18 mouse cellular contexts compared by ENCODE assay signal in the genomic region with DNA sequence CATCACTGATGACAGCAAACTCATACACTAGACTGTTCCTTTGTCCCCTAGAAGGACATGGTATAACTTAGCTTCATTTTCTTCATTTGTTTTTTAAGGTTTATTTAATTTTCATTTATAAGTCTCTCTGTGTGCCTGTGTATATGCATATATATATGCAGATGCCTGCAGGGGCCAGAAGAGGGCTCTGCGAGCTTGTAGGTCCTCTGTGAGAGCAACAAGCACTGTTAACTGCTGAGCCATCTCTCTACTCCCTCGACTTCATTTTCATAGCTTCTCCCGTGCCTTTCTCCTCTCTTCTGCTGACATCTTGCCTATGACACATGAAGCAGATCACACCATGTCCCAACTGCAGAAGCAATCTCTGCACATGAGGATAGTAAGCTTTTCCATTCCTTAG.
DNase-seq lines count a peak whose midpoint lies in the region; TF ChIP-seq lines count a peak whose summit lies in the region.
"Had no signal": no experiment of that assay in that cellular context is flagged by ENCODE, and none has a peak within 500 bp of the region (broad histone marks: within the 10 kb centered on the region; RNA-seq: fewer than 3 reads in every experiment).

No protein-coding gene starts in this region.

- no peak overlapping the region for H3K27ac ChIP-seq in heart, adult 2 months
- H3K27ac ChIP-seq in left cerebral cortex, adult 2 months: no peak overlapping the region
- no peak overlapping the region for H3K27ac ChIP-seq in MEL (ENCODE audit: control insufficient read depth, low read depth, low read length)
- H3K27ac ChIP-seq: embryonic facial prominence, embryonic 13.5 days; hindbrain, embryonic 13.5 days; liver, embryonic 15.5 days; neural tube, embryonic 13.5 days; stomach, embryonic 15.5 days had no signal

- H3K4me1 ChIP-seq in heart, adult 2 months (ENCODE audit: control insufficient read depth, insufficient read depth, low read length): no peaks in the 10 kb centered on the region
- peaks cover 0 to 8% of the 10 kb centered on the region in 2 experiments; a peak in 2 of 4 replicates for H3K4me1 ChIP-seq in MEL (ENCODE audit: control insufficient read depth in 1 of 2, insufficient read depth in 2 of 2, low read length in 2 of 2)

- no peaks in the 10 kb centered on the region for H3K27me3 ChIP-seq in heart, adult 2 months (ENCODE audit: control insufficient read depth, insufficient read depth, low read length)
- H3K27me3 ChIP-seq in MEL (ENCODE audit: control insufficient read depth in 1 of 2, insufficient read depth in 2 of 2, low read length in 2 of 2): no peaks in the 10 kb centered on the region
- H3K27me3 ChIP-seq: embryonic facial prominence, embryonic 13.5 days; hindbrain, embryonic 13.5 days; liver, embryonic 15.5 days; neural tube, embryonic 13.5 days; stomach, embryonic 15.5 days had no signal

- H3K9ac ChIP-seq in heart, adult 2 months (ENCODE audit: low read depth, low read length): no peak overlapping the region
- no peak overlapping the region for H3K9ac ChIP-seq in MEL (ENCODE audit: control insufficient read depth, low read depth, low read length, poor library complexity, severe bottlenecking)
- H3K9ac ChIP-seq: embryonic facial prominence, embryonic 13.5 days; hindbrain, embryonic 13.5 days; liver, embryonic 15.5 days; neural tube, embryonic 13.5 days; stomach, embryonic 15.5 days had no signal

- H3K4me3 ChIP-seq in heart, adult 2 months: no peak overlapping the region
- no peak overlapping the region for H3K4me3 ChIP-seq in left cerebral cortex, adult 2 months
- H3K4me3 ChIP-seq in MEL (ENCODE audit: control insufficient read depth in 1 of 2, insufficient read depth in 1 of 2, low read depth in 2 of 2, low read length in 2 of 2): no peak overlapping the region
- H3K4me3 ChIP-seq: embryonic facial prominence, embryonic 13.5 days; hindbrain, embryonic 13.5 days; liver, embryonic 15.5 days; neural tube, embryonic 13.5 days; stomach, embryonic 15.5 days had no signal

- WGBS in heart, adult 2 months: 86% methylated on average over 3 of the region's 3 CpGs

- TF ChIP-seq CTCF in heart, adult 2 months (IDR thresholded peaks at IDR 0.05): peak; percentile 40
- TF ChIP-seq CTCF in left cerebral cortex, adult 2 months (IDR thresholded peaks at IDR 0.05): peak; percentile 3
- TF ChIP-seq CTCF in MEL (IDR thresholded peaks at IDR 0.05 in 2 of 3, conservative IDR thresholded peaks at IDR 0.05 in 1 of 3; ENCODE audit: control insufficient read depth in 1 of 3, insufficient read depth in 1 of 3, low read depth in 2 of 3, low read length in 3 of 3, poor library complexity in 1 of 3, severe bottlenecking in 1 of 3): peak; percentile 8 to 45 (median 43); a peak in 4 of 6 replicates

- H3K79me2 ChIP-seq in heart, adult 2 months (replicated peaks; ENCODE audit: control insufficient read depth, insufficient read depth, low read length): no peaks in the 10 kb centered on the region
- no peaks in the 10 kb centered on the region for H3K79me2 ChIP-seq in MEL (ENCODE audit: control insufficient read depth, insufficient read depth, low read length, poor library complexity)

- no peaks in the 10 kb centered on the region for H3K36me3 ChIP-seq in heart, adult 2 months (ENCODE audit: control insufficient read depth, insufficient read depth, low read length)
- H3K36me3 ChIP-seq in MEL (ENCODE audit: control insufficient read depth in 1 of 2, insufficient read depth in 2 of 2, low read length in 2 of 2): peaks cover 0 to 5% of the 10 kb centered on the region in 2 experiments; a peak in 2 of 4 replicates
- H3K36me3 ChIP-seq: embryonic facial prominence, embryonic 13.5 days; hindbrain, embryonic 13.5 days; liver, embryonic 15.5 days; neural tube, embryonic 13.5 days; stomach, embryonic 15.5 days had no signal

- H3K9me3 ChIP-seq in MEL (replicated peaks; ENCODE audit: insufficient read depth, low read length): no peaks in the 10 kb centered on the region
- H3K9me3 ChIP-seq: hindbrain, embryonic 13.5 days; liver, embryonic 15.5 days; neural tube, embryonic 13.5 days; stomach, embryonic 15.5 days had no signal

- TF ChIP-seq EP300 in heart, adult 2 months (IDR thresholded peaks at IDR 0.05; ENCODE audit: insufficient read depth, low read depth, low read length): no peak
- no peak for TF ChIP-seq EP300 in MEL (IDR thresholded peaks at IDR 0.05; ENCODE audit: low read depth in 1 of 2, low read length in 2 of 2)

- peak; percentile 53 for TF ChIP-seq RAD21 in MEL (IDR thresholded peaks at IDR 0.05; ENCODE audit: low read depth, low read length)

- DNase-seq in heart, adult 2 months: peak in 1 of 2 experiments; percentile 7
- DNase-seq in heart, adult 18-20 months: no peak
- no peak for DNase-seq in left cerebral cortex, adult 2 months (ENCODE audit: extremely low spot score in 1 of 2, low spot score in 2 of 2)
- no peak for DNase-seq in left cerebral cortex, postnatal 14 days (ENCODE audit: low spot score in 2 of 2)
- DNase-seq in A20 (ENCODE audit: low read depth, low spot score) (peak; percentile 61), MEL (ENCODE audit: low read depth, low spot score) (no peak)
- no peak for DNase-seq in frontal cortex, postnatal 36 days (ENCODE audit: low spot score in 2 of 2)
- DNase-seq in left cerebral cortex, postnatal 25 days (ENCODE audit: low spot score in 2 of 2): no peak
- DNase-seq: adrenal gland, postnatal 36 days; cerebellum, adult 9-10 months; kidney, adult 18-20 months; layer of hippocampus, postnatal 36 days; spleen, adult 18-20 months had no signal

- no peak for TF ChIP-seq POLR2A in heart, adult 2 months (IDR thresholded peaks at IDR 0.05; ENCODE audit: insufficient read depth, low read depth, low read length)
- no peak for TF ChIP-seq POLR2A in MEL (IDR thresholded peaks at IDR 0.05; ENCODE audit: control insufficient read depth in 1 of 2, insufficient read depth in 1 of 2, low read depth in 1 of 2, low read length in 2 of 2, poor library complexity in 1 of 2)

- intact Hi-C loops in heart, adult 2 months (cut with DNase I): no loop called here
- intact Hi-C loops in left cerebral cortex, adult 2 months (cut with DNase I): no loop called here
- intact Hi-C loops in left cerebral cortex, postnatal 14 days (cut with DNase I): no loop called here
- intact Hi-C loops in left cerebral cortex, postnatal 25 days (cut with DNase I): no loop called here

TF ChIP-seq in MEL, 35 proteins besides CTCF, POLR2A, EP300 and RAD21:
- no peak for TF ChIP-seq MAZ (IDR thresholded peaks at IDR 0.05; ENCODE audit: low read depth, low read length)
- peak; percentile 55 for TF ChIP-seq SMC3 (IDR thresholded peaks at IDR 0.05; ENCODE audit: low read depth, low read length)
- peak; percentile 34; the same call in 1 of the 2 replicates for TF ChIP-seq ZC3H11A (IDR thresholded peaks at IDR 0.05; ENCODE audit: low read depth, low read length)
